Mouse (Mus musculus) E14TG2a.4 (cell line): ENCODE results near the gene Kirrel.

ENCODE experiments used
- CTCF ChIP-seq: conservative IDR thresholded peaks from 2 replicates; pipeline ENCODE4 v1.5.1; 2014; ENCODE audit warnings: low read length
- POU5F1 ChIP-seq: IDR thresholded peaks from 2 replicates; pipeline ENCODE4 v1.6.1; 2014; ENCODE audit warnings: low read length, borderline replicate concordance

- TF ChIP-seq CTCF (no peak), POU5F1 (no peak)
These were observed 43.6 kb downstream of the Kirrel start for GRCm38 (mm10) chr3:87130933-87131332.
